Mouse (Mus musculus): Measurements from ENCODE around the gene Phactr3.

The Phactr3 gene

DNA sequence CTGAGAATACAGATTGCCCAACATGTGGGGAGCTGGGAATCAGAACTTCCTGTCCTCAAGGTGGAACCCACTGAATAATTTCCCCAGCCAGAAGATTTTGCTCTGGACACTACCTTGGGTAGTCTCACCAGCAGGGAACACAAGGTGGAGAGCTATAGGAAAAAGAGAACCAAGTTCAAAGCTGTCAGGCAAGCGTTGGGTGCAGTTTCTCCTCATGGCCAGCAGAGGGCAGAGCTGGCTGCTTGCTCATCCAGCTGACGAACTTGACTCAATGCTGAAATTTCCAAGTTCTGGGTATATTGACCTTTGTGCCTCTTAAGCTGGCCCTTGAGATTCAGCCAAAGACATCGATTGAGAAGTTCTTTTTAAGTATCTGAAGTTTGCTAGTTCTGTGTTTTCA is 18.7 kb downstream of the Phactr3 start:
- DNase-seq, result peak; percentile 65

DNA sequence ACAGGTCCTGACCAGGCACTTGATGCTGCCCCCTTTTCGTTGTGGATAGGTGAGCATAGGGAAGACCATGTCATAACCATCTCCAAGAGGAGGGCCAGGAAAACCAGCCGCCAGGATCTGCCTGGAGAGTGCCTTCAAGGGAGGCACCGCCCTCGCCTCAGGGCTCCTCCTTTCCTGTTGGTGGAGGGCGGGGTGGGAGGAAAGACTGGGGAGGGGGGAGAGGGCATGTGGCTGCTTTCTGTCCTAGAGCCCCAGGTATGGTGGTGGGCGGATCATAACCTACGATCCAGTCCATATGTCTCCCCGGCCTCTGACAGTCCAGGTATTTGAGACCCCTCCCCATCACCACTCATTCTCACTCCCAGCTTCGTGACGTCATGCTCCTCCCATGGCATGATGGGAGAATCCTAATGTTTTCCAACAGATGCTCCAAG is 22.7 kb downstream of the Phactr3 start:
- peak; percentile 63 for DNase-seq

DNA sequence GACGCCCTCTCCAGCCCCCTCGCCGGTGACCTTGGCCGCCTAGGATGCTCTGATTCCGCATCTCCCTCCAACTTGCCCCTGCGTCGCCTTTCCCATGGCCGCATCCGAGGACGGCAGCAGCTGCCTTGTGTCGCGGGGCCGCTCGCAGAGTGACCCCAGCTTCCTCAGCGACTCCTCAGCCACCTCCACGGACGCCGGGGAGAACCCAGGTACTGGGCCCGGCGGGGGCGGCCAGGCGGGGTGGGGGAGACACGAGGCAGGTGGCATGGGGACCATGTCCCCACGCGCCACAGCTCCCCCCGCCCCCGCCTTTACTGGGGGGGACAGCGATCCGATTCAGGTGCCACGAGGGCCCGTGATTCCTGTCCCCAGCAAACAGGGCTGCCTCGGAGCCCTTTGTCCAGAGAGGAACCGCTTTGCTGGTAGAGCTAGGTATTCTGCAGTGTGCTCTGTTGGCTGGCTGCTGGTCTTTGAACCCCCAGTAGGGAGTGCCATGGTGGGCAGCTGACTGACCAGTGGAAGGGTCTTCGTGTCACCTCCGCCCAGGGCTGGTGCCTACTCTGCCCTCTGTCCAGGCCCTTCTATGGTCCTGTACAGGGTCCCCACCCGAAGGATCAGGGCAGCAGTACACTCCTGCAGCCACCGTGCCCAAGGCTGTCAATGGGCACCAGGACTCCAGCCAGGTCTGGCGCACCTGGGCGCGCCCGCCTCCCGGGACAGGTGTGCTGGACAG is 23.7 kb downstream of the Phactr3 start:
- DNase-seq, result peak; percentile 37

DNA sequence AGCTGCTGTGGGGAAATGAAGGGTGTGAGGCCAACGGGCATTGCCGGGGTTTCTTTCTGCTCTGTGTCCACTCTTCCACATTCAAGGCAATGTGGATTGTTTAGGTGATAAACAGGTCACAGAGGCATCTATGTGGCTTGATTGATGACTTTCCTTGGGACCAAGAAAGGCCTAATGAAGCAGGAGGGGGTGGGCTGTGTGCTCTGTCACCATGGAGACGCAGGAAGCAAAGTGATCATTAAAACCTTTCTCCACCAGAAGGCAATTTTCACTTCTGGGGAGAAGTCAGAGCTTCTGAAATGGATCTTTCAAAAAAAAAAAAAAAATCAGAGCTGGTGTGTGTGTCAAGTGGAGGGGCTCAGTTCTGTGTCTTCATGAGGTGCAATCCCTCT is 24.2 kb downstream of the Phactr3 start:
- DNase-seq, result no peak

DNA sequence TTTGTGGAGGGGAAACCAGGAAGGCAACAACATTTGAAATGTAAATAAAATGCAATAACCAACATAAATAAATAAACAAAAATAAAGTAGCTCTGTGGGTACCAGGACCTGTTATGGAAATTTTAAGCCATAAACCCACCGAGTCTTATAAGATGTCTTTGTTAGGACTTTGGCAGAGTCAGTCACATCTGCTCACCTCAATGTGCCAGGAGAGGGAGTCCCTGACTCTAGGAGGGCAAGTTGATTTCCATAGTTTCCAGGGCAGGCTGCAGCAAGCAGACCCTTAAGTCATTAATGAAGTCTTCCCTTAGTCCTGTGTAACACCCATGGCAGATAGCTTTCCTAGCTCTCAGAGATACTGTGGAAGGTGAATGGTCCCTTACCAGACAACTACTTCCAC is 25.1 kb downstream of the Phactr3 start:
- no peak for DNase-seq

DNA sequence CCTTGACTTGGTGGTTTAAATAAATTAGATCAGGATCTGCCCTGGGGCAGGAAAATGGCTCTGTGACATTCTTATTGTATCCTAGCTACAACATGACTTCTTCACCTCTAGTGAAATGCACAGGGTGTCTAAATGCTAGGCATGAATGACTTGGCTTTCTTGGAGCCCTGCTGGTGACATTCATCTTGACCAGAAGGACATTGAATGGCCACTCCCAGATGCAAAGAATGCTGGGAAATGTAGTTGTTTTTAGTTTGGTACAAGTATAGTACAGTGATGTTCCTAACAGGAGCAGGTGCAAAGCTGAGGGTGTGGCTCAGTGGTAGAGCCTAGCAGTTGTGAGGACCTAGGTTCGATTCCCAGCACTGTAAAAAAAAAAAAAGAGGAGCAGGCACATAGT is 30.5 kb downstream of the Phactr3 start:
- DNase-seq, result no peak

DNA sequence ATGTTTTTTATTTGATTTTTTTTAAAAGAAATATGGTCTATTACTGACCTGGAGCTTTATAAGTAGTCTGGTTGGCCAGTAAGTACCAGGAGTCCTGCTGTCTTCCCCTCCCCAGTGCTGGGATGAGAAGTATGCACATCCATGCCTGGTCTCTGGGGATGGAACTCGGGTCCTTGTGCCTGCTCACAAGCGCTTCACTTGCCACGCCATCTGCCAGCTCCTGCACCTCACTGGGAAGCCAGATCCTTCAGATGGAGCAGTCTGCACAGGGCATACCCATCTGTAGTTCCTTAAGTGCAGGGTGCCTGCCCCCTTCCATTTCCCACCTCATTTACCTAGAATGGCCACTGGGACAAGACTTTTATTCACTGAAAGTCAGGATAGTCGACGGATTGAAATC is 31.9 kb downstream of the Phactr3 start:
- no peak for DNase-seq

DNA sequence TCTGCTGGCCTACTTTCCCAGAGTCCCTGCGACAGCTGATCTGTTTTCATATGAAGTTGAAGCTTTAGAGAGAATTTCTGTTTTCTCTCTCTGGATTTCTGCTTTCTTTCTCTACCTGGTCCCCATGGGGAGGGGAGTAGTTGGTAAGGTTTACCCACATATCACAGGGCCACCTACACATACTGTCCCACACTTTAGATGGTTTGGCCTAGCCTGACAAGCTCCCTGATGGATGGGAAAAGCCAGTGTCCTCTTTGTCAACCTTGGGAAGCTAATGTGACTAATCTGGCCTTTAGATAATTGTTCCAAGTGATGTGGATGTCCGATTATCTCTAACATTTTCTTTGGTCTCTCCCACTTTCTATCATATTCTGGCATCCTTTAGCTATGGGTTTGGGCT is 34.8 kb downstream of the Phactr3 start:
- DNase-seq, result no peak

DNA sequence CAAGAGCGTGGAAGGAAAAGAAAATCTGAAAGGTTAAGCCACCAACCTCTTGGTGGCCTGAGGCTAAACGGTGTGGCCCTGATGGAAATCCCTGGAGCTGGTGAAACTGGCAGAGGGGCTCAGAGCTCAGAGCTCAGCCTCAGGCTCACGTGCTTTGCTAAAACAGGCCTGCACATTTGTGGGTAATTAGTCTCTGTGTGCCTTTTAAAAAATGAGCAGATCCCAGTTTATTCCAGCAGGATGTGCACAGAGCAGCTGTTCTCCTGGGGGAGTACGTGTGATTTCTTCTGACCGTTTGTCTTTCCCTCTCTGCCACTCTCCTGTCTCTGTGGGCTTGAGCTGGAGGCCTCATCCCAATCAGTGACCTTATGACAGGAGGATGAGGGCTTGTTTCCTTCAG is 35.4 kb downstream of the Phactr3 start:
- no peak for DNase-seq

DNA sequence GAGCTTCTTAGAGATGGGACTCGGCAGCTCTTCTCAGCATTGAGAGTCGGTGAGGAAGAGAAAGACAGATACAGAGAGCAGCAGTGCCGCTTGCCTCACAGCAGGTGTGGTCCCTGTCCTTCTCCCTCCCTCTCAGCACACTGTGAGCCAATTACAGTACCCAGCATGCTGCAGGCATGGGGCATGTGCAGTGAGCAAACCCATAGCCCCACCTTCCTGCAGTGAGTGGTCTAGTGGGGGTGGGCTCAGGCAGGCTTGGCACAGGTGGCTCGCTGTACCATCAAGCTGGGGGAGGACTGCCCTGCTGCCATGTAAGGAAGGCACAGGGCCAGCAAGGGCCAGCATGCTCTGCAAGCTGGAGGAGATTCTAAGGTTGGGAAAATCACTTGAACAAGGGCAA is 35.8 kb downstream of the Phactr3 start:
- DNase-seq, result no peak

DNA sequence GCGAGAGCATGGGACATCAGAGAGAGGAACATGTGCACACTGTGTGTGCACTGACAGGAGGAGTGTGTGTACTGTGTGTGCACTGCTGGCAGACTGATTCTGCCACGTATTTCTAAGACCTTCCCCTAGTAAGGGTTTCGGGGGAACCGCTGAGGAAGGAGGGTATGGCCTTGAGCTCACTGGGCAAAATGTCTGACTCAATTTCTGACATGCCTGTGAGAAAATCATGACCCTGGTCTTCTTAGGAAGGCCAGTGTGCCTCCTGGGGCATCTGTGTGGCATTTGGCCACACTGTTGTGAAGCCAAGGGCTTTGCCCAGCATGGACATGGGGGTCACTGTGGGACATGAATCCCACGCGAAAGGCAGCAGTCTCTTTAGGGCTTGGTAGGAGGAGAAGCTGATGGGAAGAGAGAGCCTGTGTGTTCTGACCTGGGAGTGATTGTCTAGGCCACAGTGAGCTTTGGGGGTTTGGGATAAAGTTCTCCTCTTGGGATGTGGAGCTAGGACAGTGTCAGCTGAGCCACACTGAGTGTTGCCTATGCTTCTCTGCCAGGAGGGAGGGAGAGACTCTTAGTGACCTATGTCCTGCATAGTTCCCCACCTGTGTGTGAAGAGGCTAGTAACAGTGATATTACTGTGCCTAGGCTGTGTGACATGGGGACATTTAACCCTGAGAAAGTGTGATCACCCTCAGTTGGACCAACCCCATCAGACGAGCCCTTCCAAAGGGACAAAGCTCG is 36.6 kb downstream of the Phactr3 start:
- no peak for DNase-seq

DNA sequence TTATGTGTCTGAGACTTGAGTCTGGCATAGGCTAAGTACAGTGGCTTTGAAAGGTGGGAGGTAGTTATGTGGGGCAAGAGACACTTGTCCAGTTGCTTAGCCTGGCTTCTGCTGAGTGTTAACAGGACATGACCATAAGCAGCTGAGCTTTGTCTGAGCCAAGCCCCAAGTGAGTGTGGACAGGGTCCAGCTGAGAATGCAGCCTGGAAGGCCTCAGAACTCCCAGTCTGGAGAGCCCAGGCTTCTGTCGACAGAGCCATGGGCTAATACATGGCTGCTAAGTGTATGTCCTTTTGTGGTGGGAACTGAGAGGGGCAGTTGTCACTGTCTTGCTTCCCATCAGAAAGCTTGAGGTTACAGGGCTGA is 37.1 kb downstream of the Phactr3 start:
- no peak for DNase-seq

DNA sequence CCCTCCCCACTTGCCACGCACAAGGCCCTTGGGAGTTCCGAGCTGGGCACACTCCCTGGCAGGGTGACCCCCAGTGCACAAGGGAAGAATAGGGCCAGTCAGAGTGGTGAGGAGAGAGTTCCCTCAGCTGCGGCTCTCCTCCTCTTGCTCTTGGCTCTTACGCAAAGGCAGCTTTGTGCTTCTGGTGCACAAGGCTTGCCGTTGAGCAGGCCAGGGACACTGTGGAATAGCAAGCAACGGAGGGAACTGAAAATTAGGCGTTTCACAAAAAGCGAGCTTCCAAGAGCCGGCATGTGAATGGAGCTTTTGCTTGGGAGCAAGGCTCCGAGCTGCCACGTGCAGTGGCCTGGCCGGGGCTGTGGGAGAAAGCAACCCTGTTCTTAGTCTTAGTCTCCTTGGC is 40.2 kb downstream of the Phactr3 start:
- DNase-seq, result no peak

DNA sequence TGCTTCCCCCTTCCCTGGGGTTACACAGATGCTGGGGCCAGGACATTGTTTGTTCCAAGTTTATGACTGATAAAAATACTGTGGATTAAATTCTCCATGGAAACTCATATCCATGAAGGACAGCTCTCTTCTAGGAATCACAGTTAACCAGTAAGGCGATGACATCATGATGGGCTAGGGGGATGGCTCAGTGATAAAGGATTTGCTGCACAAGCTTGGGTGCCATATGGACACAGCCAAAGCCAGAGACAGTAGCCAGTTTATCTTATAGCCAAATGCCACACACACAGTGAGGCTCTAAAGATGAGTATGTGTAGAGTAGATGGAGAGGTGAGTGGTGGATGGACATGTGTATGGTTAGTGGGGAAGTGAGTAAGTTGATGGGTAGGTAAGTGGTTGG is 45.2 kb downstream of the Phactr3 start:
- DNase-seq, result no peak

DNA sequence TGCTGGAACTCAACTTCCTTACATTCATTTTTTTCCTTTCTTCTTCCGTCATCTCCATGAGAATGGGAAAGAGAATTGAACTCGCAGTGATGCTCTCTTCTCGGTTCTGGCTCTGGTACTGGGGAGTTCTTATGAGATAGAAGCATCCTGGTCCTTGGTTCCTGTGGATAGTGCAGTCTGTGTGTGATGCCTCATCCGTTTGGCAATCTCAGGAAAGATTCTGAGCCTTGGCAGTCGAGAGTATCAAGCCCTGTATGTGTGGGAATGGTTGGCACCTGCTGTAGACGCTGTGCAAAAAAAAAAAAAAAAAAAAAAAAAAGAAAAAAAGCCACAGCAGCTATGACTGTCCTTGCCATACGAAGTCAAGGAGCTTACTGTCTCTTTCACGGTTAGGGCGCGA is 47.2 kb downstream of the Phactr3 start:
- DNase-seq, result no peak

DNA sequence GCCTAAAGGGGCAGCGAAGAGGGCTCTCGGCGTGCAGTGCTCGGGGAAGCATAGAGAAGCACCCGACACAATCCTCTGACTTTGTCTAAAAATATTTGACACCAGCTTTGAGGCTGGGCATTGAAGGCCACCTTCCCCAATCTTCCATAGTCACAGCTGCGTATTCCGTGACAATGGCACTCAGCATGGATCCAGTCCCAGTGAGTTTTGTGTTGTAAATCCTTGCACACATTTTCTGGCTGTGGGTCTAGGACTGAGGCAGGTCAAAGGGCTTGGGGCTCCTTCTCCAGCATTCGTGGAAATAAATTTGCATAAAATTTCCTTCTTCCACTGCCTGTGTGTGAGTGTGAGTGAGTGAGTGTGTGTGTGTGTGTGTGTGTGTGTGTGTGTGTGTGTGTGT is 51.2 kb downstream of the Phactr3 start:
- DNase-seq, result no peak

DNA sequence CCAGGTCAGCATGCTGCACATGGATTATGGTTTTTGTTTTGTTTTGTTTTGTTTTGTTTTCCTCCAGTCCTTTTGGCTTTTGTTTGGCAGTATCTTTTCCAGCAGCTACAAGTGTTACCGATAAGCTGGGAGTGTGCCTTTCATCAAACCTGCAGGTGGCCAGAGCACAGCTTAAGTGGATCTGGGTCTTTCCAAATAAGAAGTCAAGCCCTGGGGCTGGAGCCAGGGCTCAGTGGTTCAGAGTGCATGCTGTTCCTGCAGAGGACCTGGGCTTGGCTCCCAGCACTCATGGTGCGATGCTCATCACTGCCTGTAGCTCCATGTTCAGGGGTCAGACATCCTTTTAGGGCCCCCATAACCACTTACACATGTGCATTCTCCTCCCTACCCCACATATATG is 55.2 kb downstream of the Phactr3 start:
- DNase-seq, result no peak

DNA sequence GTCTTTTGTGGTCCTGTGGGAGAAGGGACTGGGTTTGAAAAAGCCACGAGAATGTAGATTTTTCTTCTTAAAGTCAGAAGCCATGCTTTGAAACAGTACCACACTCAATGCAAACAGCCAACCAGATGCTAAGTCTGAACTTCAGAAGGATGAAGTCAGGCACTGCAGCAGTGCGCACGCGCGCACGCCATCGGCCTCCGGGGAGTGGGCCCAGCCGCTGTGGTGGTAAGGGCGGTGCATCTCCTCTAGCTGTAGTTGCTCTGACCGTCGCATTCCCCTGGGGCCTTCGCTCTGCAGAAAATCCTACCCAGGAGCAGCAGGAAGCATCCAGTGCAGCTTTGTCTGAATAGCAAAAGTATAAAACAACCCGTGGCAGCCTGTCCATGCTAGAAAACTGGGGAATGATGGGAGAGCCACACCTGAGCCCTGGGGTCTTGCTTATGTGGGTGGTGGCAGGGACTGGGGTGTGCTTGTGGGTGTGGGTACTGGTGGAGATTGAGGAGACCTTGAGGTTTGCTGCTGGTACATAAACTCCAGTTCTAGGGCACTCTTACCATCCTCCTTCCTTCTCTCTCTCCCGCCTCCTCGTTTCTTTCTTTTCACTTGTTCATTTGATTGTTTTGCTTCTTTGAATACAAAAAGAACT is 56.6 kb downstream of the Phactr3 start:
- DNase-seq, result peak; percentile 64

DNA sequence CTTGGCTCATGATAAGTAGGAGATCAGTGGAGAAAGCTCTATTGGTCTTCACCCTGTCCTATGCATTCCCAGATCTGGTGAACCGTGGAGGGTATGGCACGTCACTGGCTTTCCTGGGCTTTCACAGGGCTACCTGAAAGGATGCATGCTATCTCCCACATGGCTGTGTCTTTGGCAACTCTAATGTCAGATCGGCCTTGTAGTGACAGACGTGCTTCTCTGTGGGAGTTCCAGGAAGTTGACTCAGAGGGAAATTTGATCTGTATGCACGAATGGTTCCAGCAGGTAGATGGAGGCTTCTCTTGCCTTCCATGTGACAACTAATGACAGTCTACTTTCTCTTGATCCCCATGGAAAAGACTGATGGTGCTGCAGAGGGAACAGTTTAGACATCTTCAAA is 65.5 kb downstream of the Phactr3 start:
- no peak for DNase-seq

DNA sequence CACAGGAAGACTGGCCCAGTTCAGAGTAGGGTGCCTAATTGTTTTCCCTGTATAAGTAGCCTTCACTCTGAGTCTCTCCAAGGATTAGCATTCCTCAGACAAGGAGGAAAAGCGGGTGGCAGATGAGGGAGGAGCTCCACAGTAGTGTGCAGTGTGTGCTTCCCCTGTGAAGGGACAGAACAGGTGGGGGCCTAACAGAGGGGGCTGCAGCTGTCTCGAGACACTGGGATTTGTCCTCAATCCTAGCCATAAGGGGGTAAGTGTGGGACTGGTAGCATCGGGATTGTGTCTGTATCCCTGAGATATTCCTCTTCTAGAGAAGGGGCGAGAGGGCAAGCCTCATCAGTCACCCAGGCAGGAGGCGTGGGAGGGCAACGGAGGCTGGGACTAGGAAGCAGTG is 66.1 kb downstream of the Phactr3 start:
- DNase-seq, result no peak

DNA sequence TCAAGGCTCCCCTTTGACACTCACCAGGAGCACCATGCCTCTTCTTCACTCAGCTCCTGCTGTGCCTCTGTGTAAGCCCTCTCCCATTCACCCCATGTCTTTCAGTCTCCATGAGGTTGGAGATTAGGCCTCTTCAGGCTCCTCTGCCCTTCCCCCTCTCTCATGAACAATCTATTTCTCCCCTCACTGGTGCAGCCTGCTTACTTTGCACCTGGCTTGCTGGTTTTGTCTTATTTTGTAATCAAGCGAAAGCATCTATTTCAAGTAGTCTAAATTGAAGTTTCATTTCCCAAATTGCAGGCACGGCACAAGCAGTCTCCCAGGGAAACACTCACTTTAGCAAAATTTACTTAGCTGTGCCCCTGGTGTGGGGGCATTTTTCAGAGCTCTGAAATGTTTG is 70.2 kb downstream of the Phactr3 start:
- DNase-seq, result no peak

DNA sequence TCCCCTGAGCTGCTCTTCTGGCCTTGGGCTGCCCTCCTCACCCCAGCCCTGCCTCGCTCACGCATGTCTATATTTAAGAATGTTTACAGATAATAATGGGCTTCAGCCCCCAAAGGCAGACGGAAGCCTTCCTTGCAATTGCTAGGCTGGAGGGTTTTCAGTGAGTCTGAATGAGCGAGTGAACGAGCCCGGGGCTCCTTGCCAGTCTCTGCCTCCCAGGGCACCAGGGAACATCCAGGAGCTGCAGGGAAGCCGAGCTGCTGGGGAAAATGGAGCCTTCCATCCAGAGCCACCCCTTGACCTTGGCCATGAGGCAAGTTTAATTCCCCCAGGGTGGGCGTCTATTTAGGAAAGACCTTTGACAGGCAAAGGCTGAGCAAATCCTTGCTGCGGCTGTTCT is 74.1 kb downstream of the Phactr3 start:
- peak; percentile 53 for DNase-seq

DNA sequence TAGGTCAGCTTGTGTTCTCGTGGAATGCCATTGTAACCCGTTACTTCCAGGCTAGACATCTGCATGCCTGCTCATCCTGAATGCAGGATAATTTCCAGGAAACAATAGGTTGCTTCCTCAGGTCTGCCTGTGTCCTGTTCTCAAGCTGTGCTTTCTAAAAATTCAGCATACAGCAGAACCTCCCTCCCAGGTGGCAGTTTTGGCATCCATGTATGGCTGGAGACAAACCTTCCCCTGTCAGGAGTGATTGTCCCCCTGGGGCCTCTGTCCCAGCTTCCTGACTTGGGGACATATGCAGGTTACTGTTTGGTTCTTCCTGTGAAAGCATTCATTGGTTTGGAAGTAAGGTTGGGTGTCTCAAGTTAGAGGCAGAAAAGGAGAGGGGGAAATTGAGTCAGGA is 74.7 kb downstream of the Phactr3 start:
- no peak for DNase-seq

DNA sequence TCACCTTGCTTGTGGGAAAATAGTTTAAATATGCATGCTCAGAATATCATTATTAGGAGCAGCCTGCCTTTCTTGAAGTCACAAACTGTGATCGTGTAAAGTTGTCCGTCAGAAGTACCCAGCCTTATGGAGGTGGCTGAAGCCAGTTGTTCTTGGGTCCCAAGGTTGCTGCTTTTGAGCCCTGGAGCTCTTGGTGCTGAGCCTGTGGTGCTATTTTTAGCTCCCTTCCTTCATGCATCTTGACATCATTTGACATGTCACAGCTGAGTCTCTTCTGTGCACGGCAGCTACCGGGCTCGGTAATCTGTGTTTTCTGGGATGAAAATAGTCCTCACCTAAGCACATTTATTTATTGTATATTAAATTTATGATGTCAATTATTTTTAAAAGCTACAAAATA is 76.1 kb downstream of the Phactr3 start:
- no peak for DNase-seq

Measured in right cerebral cortex, postnatal 4 days (tissue).